Mouse (Mus musculus) testis, adult 2 months (tissue): Measurements from ENCODE around the gene Tnnt2. TPM values are rescaled to one million over a fixed set of nuclear protein-coding genes. Genes with fewer than 3 reads are reported as not detected.

Source experiments
- H3K27ac ChIP-seq: fragments of 200-500 bp; 2 replicates; pipeline ENCODE4 v1.5.1; 2012; ENCODE audit warnings: low read depth, low read length; ENCODE audit not compliant: control insufficient read depth, insufficient read depth
- H3K27me3 ChIP-seq: fragments of 200-500 bp; 2 replicates; pipeline ENCODE4 v1.6.1; 2012; ENCODE audit warnings: mild to moderate bottlenecking, low read length, moderate library complexity; ENCODE audit not compliant: control insufficient read depth, insufficient read depth
- H3K36me3 ChIP-seq: fragments of 200-500 bp; 2 replicates; pipeline ENCODE4 v1.6.1; 2012; ENCODE audit warnings: mild to moderate bottlenecking, low read length; ENCODE audit not compliant: control insufficient read depth, insufficient read depth
- H3K4me1 ChIP-seq: fragments of 200-500 bp; 2 replicates; pipeline ENCODE4 v1.6.1; 2012; ENCODE audit warnings: low read length; ENCODE audit not compliant: control insufficient read depth, insufficient read depth
- H3K4me3 ChIP-seq: fragments of 200-500 bp; 2 replicates; pipeline ENCODE4 v1.5.1; 2012; ENCODE audit warnings: low read depth, mild to moderate bottlenecking, low read length, moderate library complexity, mixed read lengths; ENCODE audit not compliant: control insufficient read depth
- CTCF ChIP-seq: fragments of 200-500 bp; IDR thresholded peaks from 2 replicates; pipeline ENCODE4 v1.5.1; 2012; ENCODE audit warnings: low read depth, mild to moderate bottlenecking, inconsistent platforms, low read length, moderate library complexity; ENCODE audit not compliant: control insufficient read depth, insufficient read depth, insufficient replicate concordance
- POLR2A ChIP-seq: fragments of 200-500 bp; IDR thresholded peaks from 2 replicates; pipeline ENCODE4 v1.6.1; 2012; ENCODE audit warnings: low read depth, mild to moderate bottlenecking, inconsistent platforms, low read length, moderate library complexity; ENCODE audit not compliant: control insufficient read depth
- polyA plus RNA-seq: library from polyadenylated mRNA; depleted of rRNA; stranded (reverse); fragments of >200 nt; gene quantifications from 2 replicates; pipeline ENCODE4 v1.2.3, GENCODE M21; 2012

Gene Tnnt2
- polyA plus RNA-seq, 1 experiment = 2.3 TPM

GRCm38 (mm10) chr1:135812205-135812604 lies 23.9 kb upstream of the Tnnt2 start:
- Histone ChIP-seq H3K4me3 (no peak overlapping the region), H3K36me3 (no peaks in the 10 kb centered on the region), H3K27ac (no peak overlapping the region), H3K4me1 (peaks cover 2% of the 10 kb centered on the region; the same call in 1 of the 2 replicates), H3K27me3 (no peaks in the 10 kb centered on the region)
- TF ChIP-seq POLR2A (no peak), CTCF (no peak)

GRCm38 (mm10) chr1:135812618-135813017 lies 23.5 kb upstream of the Tnnt2 start:
- TF ChIP-seq POLR2A (no peak), CTCF (no peak)
- Histone ChIP-seq H3K27me3 (no peaks in the 10 kb centered on the region), H3K4me1 (peaks cover 2% of the 10 kb centered on the region), H3K27ac (no peak overlapping the region), H3K36me3 (no peaks in the 10 kb centered on the region), H3K4me3 (no peak overlapping the region)

GRCm38 (mm10) chr1:135813071-135813470 lies 23.1 kb upstream of the Tnnt2 start:
- Histone ChIP-seq H3K4me1 (peaks cover 2% of the 10 kb centered on the region), H3K27me3 (no peaks in the 10 kb centered on the region), H3K36me3 (no peaks in the 10 kb centered on the region), H3K27ac (no peak overlapping the region), H3K4me3 (no peak overlapping the region)
- TF ChIP-seq POLR2A = no peak
- TF ChIP-seq CTCF = no peak

DNA sequence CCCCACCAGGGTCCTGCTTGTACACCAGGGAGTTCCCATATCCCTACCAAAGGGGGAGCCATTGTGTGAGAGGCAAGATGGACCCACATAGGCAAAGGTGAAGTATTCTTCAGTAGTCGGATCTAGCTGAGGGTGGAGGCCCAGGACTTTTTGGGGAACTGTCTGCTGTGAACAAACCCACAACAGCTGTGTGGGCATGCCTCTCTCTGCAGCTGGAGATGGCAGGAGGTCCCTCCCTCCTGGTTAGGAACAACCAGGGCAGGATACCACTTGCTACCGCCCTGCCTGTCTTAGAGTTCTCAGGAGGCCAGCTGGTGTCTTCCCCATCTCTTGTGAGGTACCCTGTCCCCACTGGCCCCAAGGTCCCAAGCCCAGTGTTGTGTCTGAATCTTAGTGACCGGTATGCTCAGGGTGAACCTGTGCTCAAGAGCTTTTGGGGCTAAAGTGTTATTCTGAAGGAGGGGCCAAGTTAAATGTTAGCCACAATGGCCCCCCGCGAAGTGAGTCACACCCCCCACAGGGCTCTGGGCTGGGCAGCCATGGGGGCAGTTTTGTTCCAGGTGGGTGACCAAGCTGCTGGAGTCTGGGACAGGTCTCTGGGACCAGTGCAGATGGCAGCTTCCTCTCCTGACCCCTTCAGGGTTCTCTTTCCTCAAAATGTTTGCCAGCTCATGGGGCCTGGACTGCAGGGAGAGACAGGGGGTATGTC lies 22.3 kb upstream of the Tnnt2 start:
- no peak overlapping the region for H3K4me3 ChIP-seq
- H3K4me1 ChIP-seq = peaks cover 8% of the 10 kb centered on the region
- H3K27me3 ChIP-seq = peaks cover 4% of the 10 kb centered on the region; the same call in 1 of the 2 replicates
- no peak overlapping the region for H3K27ac ChIP-seq
- no peak for TF ChIP-seq CTCF
- TF ChIP-seq POLR2A = no peak
- H3K36me3 ChIP-seq = no peaks in the 10 kb centered on the region

DNA sequence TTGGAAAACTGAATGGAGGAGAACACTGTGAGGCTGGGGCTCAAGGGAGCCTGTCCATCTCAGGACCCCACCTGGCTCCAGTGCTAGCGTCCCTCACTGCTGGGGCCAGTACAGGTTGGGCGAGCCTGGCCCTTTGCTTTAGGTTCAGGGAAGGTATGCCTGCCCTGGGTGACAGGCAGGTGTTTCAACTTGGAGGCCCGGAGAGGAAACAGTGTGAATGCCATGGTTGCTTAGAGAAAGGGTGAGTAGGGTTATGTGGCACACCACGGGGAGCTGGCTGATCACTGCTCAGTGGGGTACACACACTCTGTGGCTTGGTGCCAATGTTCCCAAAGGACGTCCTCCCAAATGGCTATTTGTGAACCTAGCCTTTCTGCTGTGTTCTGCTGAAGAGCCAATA lies 21.6 kb upstream of the Tnnt2 start:
- Histone ChIP-seq H3K27ac (no peak overlapping the region), H3K27me3 (peaks cover 4% of the 10 kb centered on the region; the same call in 1 of the 2 replicates), H3K36me3 (no peaks in the 10 kb centered on the region), H3K4me1 (peaks cover 12% of the 10 kb centered on the region), H3K4me3 (no peak overlapping the region)
- TF ChIP-seq CTCF (no peak), POLR2A (no peak)

GRCm38 (mm10) chr1:135817595-135817994 lies 18.6 kb upstream of the Tnnt2 start:
- H3K27ac ChIP-seq = no peak overlapping the region
- no peak for TF ChIP-seq POLR2A
- TF ChIP-seq CTCF = no peak
- H3K4me3 ChIP-seq = no peak overlapping the region
- no peaks in the 10 kb centered on the region for H3K36me3 ChIP-seq
- peaks cover 4% of the 10 kb centered on the region; the same call in 1 of the 2 replicates for H3K27me3 ChIP-seq
- peaks cover 11% of the 10 kb centered on the region for H3K4me1 ChIP-seq

GRCm38 (mm10) chr1:135818481-135819086 lies 17.6 kb upstream of the Tnnt2 start, which contains the start of gene Lad1:
Gene Lad1 (plus strand): TSS chr1:135818598.
- H3K4me1 ChIP-seq = peaks cover 11% of the 10 kb centered on the region
- no peak for TF ChIP-seq CTCF
- TF ChIP-seq POLR2A = no peak
- peaks cover 4% of the 10 kb centered on the region; the same call in 1 of the 2 replicates for H3K27me3 ChIP-seq
- H3K4me3 ChIP-seq = peak within 1 kb of the TSS; percentile 70
- H3K36me3 ChIP-seq = no peaks in the 10 kb centered on the region
- no peak within 1 kb of the TSS for H3K27ac ChIP-seq

DNA sequence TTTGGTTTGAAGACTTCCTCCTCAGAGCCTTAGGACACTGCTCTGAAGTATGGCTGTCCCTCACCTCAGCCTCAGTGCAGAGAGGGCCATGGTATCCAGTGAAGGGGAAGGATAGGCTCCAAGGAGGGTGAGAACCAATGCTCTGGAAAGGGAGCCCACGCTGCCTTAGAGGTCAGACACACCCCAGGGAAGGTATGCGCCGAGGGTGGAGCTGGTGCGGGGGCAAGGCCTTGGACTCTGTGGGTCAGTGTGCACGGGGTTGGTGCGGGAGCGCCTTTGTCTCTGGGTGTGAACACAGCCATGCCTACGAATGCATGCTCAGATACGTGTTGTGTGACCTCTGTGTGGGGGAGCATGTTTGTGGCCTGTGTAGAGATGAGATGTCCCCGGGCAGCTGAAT lies 16.1 kb upstream of the Tnnt2 start:
- Histone ChIP-seq H3K27me3 (peaks cover 4% of the 10 kb centered on the region; the same call in 1 of the 2 replicates), H3K27ac (no peak overlapping the region), H3K36me3 (no peaks in the 10 kb centered on the region), H3K4me1 (peaks cover 11% of the 10 kb centered on the region), H3K4me3 (no peak overlapping the region)
- TF ChIP-seq CTCF (no peak), POLR2A (no peak)
